Mouse (Mus musculus) neural tube, embryonic 12.5 days (tissue): ENCODE measurements around the gene Ltb4r2. TPM values are rescaled to one million over a fixed set of nuclear protein-coding genes. Genes with fewer than 3 reads are reported as not detected.

Experiments
- ATAC-seq: fragments of 200-750 bp; cut with Nextera tagmentation; 2 replicates; pipeline ENCODE4 v1.8.0; 2017; ENCODE audit warnings: low read depth, mild to moderate bottlenecking, moderate TSS enrichment, moderate library complexity; ENCODE audit not compliant: low FRiP score
- H3K27ac ChIP-seq: fragments of 300-500 bp; sonication (generic); 2 replicates; pipeline ENCODE4 v1.5.1; 2016
- H3K27me3 ChIP-seq: fragments of 300-500 bp; sonication (generic); replicated peaks from 2 replicates; pipeline ENCODE4 v1.6.1; 2016; ENCODE audit warnings: mild to moderate bottlenecking
- H3K36me3 ChIP-seq: fragments of 300-500 bp; sonication (generic); 2 replicates; pipeline ENCODE4 v1.6.1; 2016; ENCODE audit warnings: mild to moderate bottlenecking
- H3K4me1 ChIP-seq: fragments of 300-500 bp; sonication (generic); 2 replicates; pipeline ENCODE4 v1.6.1; 2016
- H3K4me2 ChIP-seq: fragments of 300-500 bp; sonication (generic); replicated peaks from 2 replicates; pipeline ENCODE4 v1.6.1; 2016; ENCODE audit warnings: mild to moderate bottlenecking
- H3K4me3 ChIP-seq: fragments of 300-500 bp; sonication (generic); 2 replicates; pipeline ENCODE4 v1.5.1; 2016
- H3K9ac ChIP-seq: fragments of 300-500 bp; sonication (generic); 2 replicates; pipeline ENCODE4 v1.6.1; 2016; ENCODE audit warnings: mild to moderate bottlenecking
- H3K9me3 ChIP-seq: fragments of 300-500 bp; sonication (generic); 2 replicates; pipeline ENCODE4 v1.6.1; 2016; ENCODE audit warnings: mild to moderate bottlenecking
- WGBS: fragments of 180-500 bp; shearing (Covaris S2); methylation state at CpG from one replicate; pipeline ENCODE4 v1.1.7; 2016; 5-methylcytosine and 5-hydroxymethylcytosine counted together
- polyA plus RNA-seq: library from polyadenylated mRNA; unstranded; fragments of >200 nt; fragmentation: Nextera tagmentation; extraction: Ambion mirVana; gene quantifications from 2 replicates; pipeline ENCODE4 v1.2.1, GENCODE M21; 2016

Gene Ltb4r2
- polyA plus RNA-seq: 0.37 and 0.52 TPM in 2 replicates

GRCm38 (mm10) chr14:55761163-55761562 lies at the start of gene Ltb4r2:
Gene Ltb4r2 (plus strand): TSS chr14:55761428.
- Histone ChIP-seq H3K27ac (no peak within 1 kb of the TSS), H3K4me1 (peaks cover 7% of the 10 kb centered on the region; the same call in 1 of the 2 replicates), H3K4me2 (peak within 1 kb of the TSS; percentile 86), H3K9ac (peak within 1 kb of the TSS; percentile 64), H3K36me3 (peaks cover 4% of the 10 kb centered on the region), H3K27me3 (peaks cover 55% of the 10 kb centered on the region), H3K4me3 (peak within 1 kb of the TSS; percentile 52), H3K9me3 (no peaks in the 10 kb centered on the region)
- no peak for ATAC-seq
- WGBS: 69% methylated on average over 6 of the region's 6 CpGs

GRCm38 (mm10) chr14:55711786-55712185 lies 49.4 kb upstream of the Ltb4r2 start:
- Histone ChIP-seq H3K27me3 (peaks cover 23% of the 10 kb centered on the region), H3K27ac (no peak overlapping the region), H3K36me3 (no peaks in the 10 kb centered on the region), H3K4me3 (no peak overlapping the region), H3K4me1 (0 out of 2 replicates have a peak, but pooled peaks cover 3% of the 10 kb centered on the region), H3K9me3 (no peaks in the 10 kb centered on the region), H3K9ac (no peak overlapping the region), H3K4me2 (no peak overlapping the region)
- 80% methylated on average over 7 of the region's 7 CpGs for WGBS
- ATAC-seq: no peak

- no peak for ATAC-seq
- Histone ChIP-seq H3K9me3 (no peaks in the 10 kb centered on the region), H3K27me3 (peaks cover 23% of the 10 kb centered on the region), H3K27ac (no peak overlapping the region), H3K4me3 (no peak overlapping the region), H3K4me1 (0 out of 2 replicates have a peak, but pooled peaks cover 3% of the 10 kb centered on the region), H3K4me2 (peak overlapping the region; percentile 33), H3K9ac (no peak overlapping the region), H3K36me3 (peaks cover 6% of the 10 kb centered on the region; the same call in 1 of the 2 replicates)
- 12% methylated on average over 24 of the region's 25 CpGs for WGBS
Measured at GRCm38 (mm10) chr14:55713007-55713728, 48.1 kb upstream of the Ltb4r2 start.

- no peak within 1 kb of the TSS for H3K9ac ChIP-seq
- no peak for ATAC-seq
- peaks cover 23% of the 10 kb centered on the region for H3K27me3 ChIP-seq
- H3K36me3 ChIP-seq: peaks cover 11% of the 10 kb centered on the region
- no peak within 1 kb of the TSS for H3K4me3 ChIP-seq
- 24% methylated on average over 4 of the region's 4 CpGs for WGBS
- H3K4me1 ChIP-seq: 0 out of 2 replicates have a peak, but pooled peaks cover 3% of the 10 kb centered on the region
- no peaks in the 10 kb centered on the region for H3K9me3 ChIP-seq
- peak within 1 kb of the TSS; percentile 33 for H3K4me2 ChIP-seq
- H3K27ac ChIP-seq: no peak within 1 kb of the TSS
Measured at GRCm38 (mm10) chr14:55713729-55714122, 47.5 kb upstream of the Ltb4r2 start, which contains the start of gene Tgm1. Gene Tgm1 (minus strand): TSS chr14:55713926.

GRCm38 (mm10) chr14:55714893-55715292 lies 46.3 kb upstream of the Ltb4r2 start:
- Histone ChIP-seq H3K36me3 (peaks cover 22% of the 10 kb centered on the region), H3K4me3 (no peak overlapping the region), H3K27me3 (peaks cover 23% of the 10 kb centered on the region), H3K9ac (no peak overlapping the region), H3K4me1 (0 out of 2 replicates have a peak, but pooled peaks cover 3% of the 10 kb centered on the region), H3K9me3 (no peaks in the 10 kb centered on the region), H3K27ac (no peak overlapping the region), H3K4me2 (no peak overlapping the region)
- WGBS: 44% methylated on average over 6 of the region's 6 CpGs
- no peak for ATAC-seq

GRCm38 (mm10) chr14:55716271-55716670 lies 45.0 kb upstream of the Ltb4r2 start:
- Histone ChIP-seq H3K4me2 (no peak overlapping the region), H3K4me1 (0 out of 2 replicates have a peak, but pooled peaks cover 3% of the 10 kb centered on the region), H3K36me3 (peaks cover 26% of the 10 kb centered on the region), H3K9ac (no peak overlapping the region), H3K9me3 (no peaks in the 10 kb centered on the region), H3K27ac (no peak overlapping the region), H3K27me3 (peaks cover 23% of the 10 kb centered on the region), H3K4me3 (no peak overlapping the region)
- 91% methylated on average over 6 of the region's 6 CpGs for WGBS
- no peak for ATAC-seq

GRCm38 (mm10) chr14:55716884-55717283 lies 44.3 kb upstream of the Ltb4r2 start:
- H3K9ac ChIP-seq: no peak overlapping the region
- no peak overlapping the region for H3K4me2 ChIP-seq
- H3K36me3 ChIP-seq: peaks cover 26% of the 10 kb centered on the region
- no peak overlapping the region for H3K27ac ChIP-seq
- no peak overlapping the region for H3K4me3 ChIP-seq
- WGBS: 74% methylated on average over 8 of the region's 8 CpGs
- H3K9me3 ChIP-seq: no peaks in the 10 kb centered on the region
- no peak for ATAC-seq
- H3K27me3 ChIP-seq: peaks cover 22% of the 10 kb centered on the region
- 0 out of 2 replicates have a peak, but pooled peaks cover 3% of the 10 kb centered on the region for H3K4me1 ChIP-seq

GRCm38 (mm10) chr14:55719737-55720136 lies 41.5 kb upstream of the Ltb4r2 start:
- Histone ChIP-seq H3K9me3 (no peaks in the 10 kb centered on the region), H3K27me3 (no peaks in the 10 kb centered on the region), H3K4me2 (no peak overlapping the region), H3K4me3 (no peak overlapping the region), H3K4me1 (0 out of 2 replicates have a peak, but pooled peaks cover 4% of the 10 kb centered on the region), H3K27ac (no peak overlapping the region), H3K36me3 (peaks cover 26% of the 10 kb centered on the region), H3K9ac (no peak overlapping the region)
- WGBS: 88% methylated on average over 6 of the region's 6 CpGs
- no peak for ATAC-seq

- H3K9ac ChIP-seq: no peak overlapping the region
- no peak overlapping the region for H3K4me3 ChIP-seq
Measured at GRCm38 (mm10) chr14:55720666-55721065, 40.6 kb upstream of the Ltb4r2 start.

GRCm38 (mm10) chr14:55721076-55721475 lies 40.2 kb upstream of the Ltb4r2 start:
- Histone ChIP-seq H3K36me3 (peaks cover 26% of the 10 kb centered on the region), H3K4me1 (0 out of 2 replicates have a peak, but pooled peaks cover 4% of the 10 kb centered on the region), H3K27me3 (no peaks in the 10 kb centered on the region), H3K9me3 (no peaks in the 10 kb centered on the region), H3K4me2 (peak overlapping the region; percentile 73), H3K9ac (0 out of 2 replicates have a peak overlapping the region, but pooled peaks have one; percentile 74), H3K27ac (no peak overlapping the region), H3K4me3 (peak overlapping the region; percentile 80; the same call in 1 of the 2 replicates)
- 72% methylated on average over 6 of the region's 6 CpGs for WGBS
- no peak for ATAC-seq

More at GRCm38 (mm10) chr14:55720666-55721065, 40.6 kb upstream of the Ltb4r2 start:
- H3K9me3 ChIP-seq: no peaks in the 10 kb centered on the region
- H3K4me1 ChIP-seq: 0 out of 2 replicates have a peak, but pooled peaks cover 4% of the 10 kb centered on the region
- 91% methylated on average over 12 of the region's 12 CpGs for WGBS
- H3K27ac ChIP-seq: no peak overlapping the region
- ATAC-seq: no peak
- H3K27me3 ChIP-seq: no peaks in the 10 kb centered on the region
- H3K36me3 ChIP-seq: peaks cover 26% of the 10 kb centered on the region
- peak overlapping the region; percentile 73; the same call in 1 of the 2 replicates for H3K4me2 ChIP-seq

- Histone ChIP-seq H3K4me2 (peak within 1 kb of the TSS; percentile 73), H3K36me3 (peaks cover 26% of the 10 kb centered on the region), H3K9ac (peak within 1 kb of the TSS; percentile 74), H3K27me3 (no peaks in the 10 kb centered on the region), H3K4me1 (0 out of 2 replicates have a peak, but pooled peaks cover 4% of the 10 kb centered on the region), H3K9me3 (no peaks in the 10 kb centered on the region), H3K4me3 (peak within 1 kb of the TSS; percentile 80), H3K27ac (0 out of 2 replicates have a peak within 1 kb of the TSS, but pooled peaks have one; percentile 53)
- under 1% methylated on average over 50 of the region's 50 CpGs for WGBS
- ATAC-seq: peak; percentile 94
Measured at GRCm38 (mm10) chr14:55721700-55722437, 39.4 kb upstream of the Ltb4r2 start, which contains the start of gene Rabggta. Gene Rabggta (minus strand): TSS chr14:55722263.
